Mouse (Mus musculus): ENCODE measurements around the gene Zbtb45. TPM values are rescaled to one million over a fixed set of nuclear protein-coding genes. Genes with fewer than 3 reads are reported as not detected.

Zbtb45 gene
- polyA plus RNA-seq, 1 experiment from 2014 or later: 11.4 TPM

DNA sequence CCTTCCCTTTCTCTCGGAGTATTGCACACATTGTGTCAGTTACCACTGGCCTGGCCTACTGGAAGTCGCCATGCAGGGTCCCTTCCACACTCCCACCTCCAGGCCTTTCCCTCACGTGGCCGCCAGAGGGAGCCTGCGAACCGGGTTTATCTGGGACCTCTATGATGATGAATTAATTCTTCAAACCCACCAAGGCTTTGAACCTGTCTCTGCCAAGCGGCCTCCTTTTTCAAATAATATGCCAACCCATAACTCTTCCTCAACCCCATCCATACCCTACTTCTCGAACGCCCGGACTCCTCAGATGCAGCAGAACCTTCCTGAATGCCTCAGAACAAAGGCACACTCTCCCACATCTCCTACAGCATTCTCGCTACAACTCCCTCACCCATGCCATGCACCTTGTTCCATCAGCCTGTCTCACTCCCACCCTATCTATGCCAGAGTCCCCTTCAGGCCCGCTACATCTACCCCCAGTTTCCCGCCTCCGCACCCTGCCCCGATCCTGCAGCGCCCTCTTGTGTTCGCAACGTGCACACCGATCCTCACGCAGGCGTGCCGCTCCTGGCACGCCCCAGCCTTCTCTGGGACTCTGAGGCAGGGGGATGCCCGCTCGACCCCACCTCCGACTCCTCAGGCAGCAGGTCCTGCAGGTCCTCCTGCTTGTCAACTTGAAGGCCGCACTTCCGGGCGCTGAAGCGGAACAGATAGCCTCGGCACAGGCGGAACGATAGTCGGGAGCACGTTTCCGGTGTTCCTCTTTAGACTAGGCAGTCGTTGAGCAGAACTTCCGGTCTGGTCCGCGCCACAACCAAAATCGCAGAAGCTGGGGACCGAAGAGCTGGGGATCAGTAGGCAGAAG, 460 bp downstream of the Zbtb45 start:
- Histone ChIP-seq H3K36me3 (ENCODE audit: control insufficient read depth, insufficient read depth) (peaks cover 20% of the 10 kb centered on the region), H3K4me1 (ENCODE audit: control insufficient read depth, low read depth, low read length) (peaks cover 19% of the 10 kb centered on the region), H3K9me3 (replicated peaks; ENCODE audit: control insufficient read depth, low read length) (no peaks in the 10 kb centered on the region), H3K27me3 (ENCODE audit: control insufficient read depth, insufficient read depth, low read depth, low read length) (no peaks in the 10 kb centered on the region), H3K9ac (ENCODE audit: low read depth, low read length) (peak overlapping the region; percentile 86), H3K27ac (ENCODE audit: low read length) (peak overlapping the region; percentile 96), H3K4me3 (ENCODE audit: low read depth, low read length) (peak overlapping the region; percentile 86), H3K4me2 (ENCODE audit: low read depth, low read length) (peak overlapping the region; percentile 97)
- WGBS (ENCODE audit: insufficient replicate concordance): under 1% methylated on average over 42 of the region's 42 CpGs
- ATAC-seq (ENCODE audit: low read depth): peak; percentile 84

DNA sequence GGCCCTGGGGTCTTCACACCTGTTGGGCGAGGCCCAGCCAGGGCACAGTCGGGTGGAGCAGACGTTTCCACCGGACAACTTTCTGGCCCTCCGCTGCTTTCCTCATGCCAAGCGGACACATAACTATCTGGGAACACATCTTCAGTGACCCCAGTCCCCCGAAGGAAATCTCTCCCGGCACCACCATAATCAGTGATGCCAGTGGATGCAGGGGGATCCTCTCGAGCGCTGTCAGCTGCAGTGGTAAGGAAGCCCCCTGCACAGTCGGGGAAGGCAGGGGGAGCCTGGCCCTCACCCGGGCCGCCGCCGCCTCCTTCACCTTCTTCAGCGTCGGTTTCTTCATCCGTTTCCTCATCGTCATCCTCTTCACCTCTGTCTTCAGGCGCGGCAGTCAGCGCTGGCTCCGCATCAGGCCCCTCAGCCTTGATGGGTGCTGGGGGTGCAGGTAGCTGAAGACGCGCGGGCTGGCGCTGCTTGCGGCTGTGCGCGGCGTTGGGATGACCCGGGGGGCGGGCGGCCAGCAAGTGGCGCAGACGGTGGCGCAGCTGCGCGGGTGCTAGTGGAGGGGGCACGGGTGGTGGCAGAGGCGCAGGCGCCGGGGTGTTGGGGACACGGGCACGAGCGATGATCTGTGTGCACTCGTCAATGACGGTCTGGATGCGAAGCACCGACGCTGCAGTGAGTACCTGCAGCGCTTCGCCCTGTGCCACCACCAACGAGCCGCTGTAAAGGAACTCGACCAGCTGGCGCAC, 2.3 kb downstream of the Zbtb45 start:
- Histone ChIP-seq H3K9ac (ENCODE audit: low read depth, low read length) (no peak overlapping the region), H3K4me2 (ENCODE audit: low read depth, low read length) (no peak overlapping the region), H3K4me3 (ENCODE audit: low read depth, low read length) (no peak overlapping the region), H3K4me1 (ENCODE audit: control insufficient read depth, low read depth, low read length) (peaks cover 11% of the 10 kb centered on the region), H3K9me3 (replicated peaks; ENCODE audit: control insufficient read depth, low read length) (no peaks in the 10 kb centered on the region), H3K27ac (ENCODE audit: low read length) (no peak overlapping the region), H3K36me3 (ENCODE audit: control insufficient read depth, insufficient read depth) (peaks cover 20% of the 10 kb centered on the region), H3K27me3 (ENCODE audit: control insufficient read depth, insufficient read depth, low read depth, low read length) (no peaks in the 10 kb centered on the region)
- WGBS (ENCODE audit: insufficient replicate concordance): 79% methylated on average over 57 of the region's 57 CpGs
- no peak for ATAC-seq (ENCODE audit: low read depth)

DNA sequence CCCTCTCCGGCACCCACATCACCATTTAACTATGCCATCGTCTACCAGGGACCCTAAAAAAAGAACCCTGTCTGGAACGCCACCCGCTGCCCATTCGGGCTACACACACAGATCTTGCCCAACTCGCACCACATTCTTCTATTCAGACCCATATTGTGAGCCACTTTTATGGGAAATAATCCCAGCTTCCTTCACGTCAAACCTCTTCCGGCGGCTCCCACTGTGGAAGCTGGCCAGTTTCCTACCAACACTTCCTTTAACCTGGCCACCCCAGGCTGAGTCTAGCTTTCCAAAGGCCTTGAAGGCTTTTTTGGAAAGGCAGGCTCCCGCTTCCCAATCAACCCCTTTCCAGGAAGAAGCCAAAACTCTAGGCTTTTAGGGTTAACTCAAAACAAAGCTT, 3.3 kb downstream of the Zbtb45 start:
- no peak overlapping the region for H3K4me2 ChIP-seq (ENCODE audit: low read depth, low read length)
- WGBS (ENCODE audit: insufficient replicate concordance): 86% methylated on average over 10 of the region's 10 CpGs
- no peak overlapping the region for H3K9ac ChIP-seq (ENCODE audit: low read depth, low read length)
- peaks cover 20% of the 10 kb centered on the region for H3K36me3 ChIP-seq (ENCODE audit: control insufficient read depth, insufficient read depth)
- no peaks in the 10 kb centered on the region for H3K27me3 ChIP-seq (ENCODE audit: control insufficient read depth, insufficient read depth, low read depth, low read length)
- no peak overlapping the region for H3K27ac ChIP-seq (ENCODE audit: low read length)
- ATAC-seq (ENCODE audit: low read depth): no peak
- no peak overlapping the region for H3K4me3 ChIP-seq (ENCODE audit: low read depth, low read length)
- H3K4me1 ChIP-seq (ENCODE audit: control insufficient read depth, low read depth, low read length): peaks cover 11% of the 10 kb centered on the region
- no peaks in the 10 kb centered on the region for H3K9me3 ChIP-seq (replicated peaks; ENCODE audit: control insufficient read depth, low read length)

DNA sequence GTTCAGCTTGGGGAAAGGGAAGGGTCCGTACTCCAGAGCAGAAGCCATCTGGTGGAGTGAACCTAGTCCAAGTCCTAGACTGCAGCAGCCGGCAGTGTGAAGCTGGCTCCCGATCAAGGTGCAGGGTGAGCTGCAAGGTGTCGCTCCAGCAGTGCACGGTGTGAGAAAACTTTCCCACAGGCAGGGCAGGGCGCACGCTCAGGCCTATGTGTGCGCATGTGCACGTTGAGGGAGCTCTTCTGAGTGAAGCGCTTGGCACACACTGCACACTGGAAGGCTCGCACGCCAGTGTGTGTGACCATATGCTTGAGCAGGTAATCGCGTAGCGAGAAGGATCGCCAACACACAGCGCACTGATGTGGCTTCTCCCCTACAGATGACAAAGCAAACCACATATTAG, 3.8 kb downstream of the Zbtb45 start:
- Histone ChIP-seq H3K27ac (ENCODE audit: low read length) (no peak overlapping the region), H3K4me3 (ENCODE audit: low read depth, low read length) (no peak overlapping the region), H3K9ac (ENCODE audit: low read depth, low read length) (no peak overlapping the region), H3K9me3 (replicated peaks; ENCODE audit: control insufficient read depth, low read length) (no peaks in the 10 kb centered on the region), H3K4me2 (ENCODE audit: low read depth, low read length) (no peak overlapping the region), H3K27me3 (ENCODE audit: control insufficient read depth, insufficient read depth, low read depth, low read length) (no peaks in the 10 kb centered on the region), H3K36me3 (ENCODE audit: control insufficient read depth, insufficient read depth) (peaks cover 20% of the 10 kb centered on the region), H3K4me1 (ENCODE audit: control insufficient read depth, low read depth, low read length) (peaks cover 11% of the 10 kb centered on the region)
- ATAC-seq (ENCODE audit: low read depth): no peak
- WGBS (ENCODE audit: insufficient replicate concordance): 89% methylated on average over 17 of the region's 17 CpGs

DNA sequence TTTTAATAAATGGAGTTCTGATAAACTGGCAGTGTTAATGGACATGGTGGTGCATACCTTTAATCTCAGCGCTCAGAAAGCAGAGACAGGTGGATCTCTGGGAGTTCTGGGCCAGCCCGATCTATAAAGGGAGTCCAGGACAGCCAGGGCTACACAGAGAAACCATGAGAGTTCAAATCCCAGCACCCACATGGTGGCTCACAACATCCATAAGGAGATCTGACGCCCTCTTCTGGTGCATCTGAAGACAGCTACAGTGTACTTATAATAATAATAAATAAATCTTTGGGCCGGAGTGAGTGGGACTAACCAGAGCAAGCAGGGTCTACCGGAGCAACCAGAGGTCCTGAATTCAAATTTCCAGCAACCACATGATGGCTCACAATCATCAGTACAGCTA, 6.5 kb downstream of the Zbtb45 start:
- Histone ChIP-seq H3K27ac (ENCODE audit: low read length) (no peak overlapping the region), H3K4me2 (ENCODE audit: low read depth, low read length) (no peak overlapping the region), H3K4me1 (ENCODE audit: control insufficient read depth, low read depth, low read length) (no peaks in the 10 kb centered on the region), H3K36me3 (ENCODE audit: control insufficient read depth, insufficient read depth) (peaks cover 20% of the 10 kb centered on the region), H3K9me3 (replicated peaks; ENCODE audit: control insufficient read depth, low read length) (no peaks in the 10 kb centered on the region), H3K4me3 (ENCODE audit: low read depth, low read length) (no peak overlapping the region), H3K27me3 (ENCODE audit: control insufficient read depth, insufficient read depth, low read depth, low read length) (no peaks in the 10 kb centered on the region), H3K9ac (ENCODE audit: low read depth, low read length) (no peak overlapping the region)
- ATAC-seq (ENCODE audit: low read depth): no peak
- WGBS (ENCODE audit: insufficient replicate concordance): 69% methylated on average over 5 of the region's 5 CpGs

DNA sequence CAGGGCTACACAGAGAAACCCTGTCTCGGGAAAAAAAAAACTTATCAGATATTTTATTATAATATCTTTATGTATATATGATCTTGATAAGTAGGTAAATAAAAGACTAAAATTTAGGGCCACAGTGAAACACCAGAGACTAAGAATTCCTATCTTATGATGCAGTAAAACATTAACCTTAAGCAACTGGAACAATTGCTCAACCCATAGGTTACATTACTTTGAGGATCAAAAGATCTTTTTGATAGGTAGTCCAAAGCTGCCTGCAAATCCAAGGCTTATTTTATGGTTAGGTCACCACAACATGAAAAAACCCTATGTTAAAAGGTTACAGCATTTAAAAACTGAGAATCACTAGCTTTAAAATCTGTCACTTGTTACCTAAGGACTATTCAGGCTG, 8.2 kb downstream of the Zbtb45 start:
- H3K4me3 ChIP-seq (ENCODE audit: low read depth, low read length): no peak overlapping the region
- H3K4me1 ChIP-seq (ENCODE audit: control insufficient read depth, low read depth, low read length): no peaks in the 10 kb centered on the region
- H3K9me3 ChIP-seq (replicated peaks; ENCODE audit: control insufficient read depth, low read length): no peaks in the 10 kb centered on the region
- no peaks in the 10 kb centered on the region for H3K27me3 ChIP-seq (ENCODE audit: control insufficient read depth, insufficient read depth, low read depth, low read length)
- ATAC-seq (ENCODE audit: low read depth): peak; percentile 32; the same call in 1 of the 2 replicates
- WGBS (ENCODE audit: insufficient replicate concordance): 40% methylated on average over 1 of the region's 1 CpGs
- no peak overlapping the region for H3K9ac ChIP-seq (ENCODE audit: low read depth, low read length)
- peaks cover 7% of the 10 kb centered on the region for H3K36me3 ChIP-seq (ENCODE audit: control insufficient read depth, insufficient read depth)
- H3K4me2 ChIP-seq (ENCODE audit: low read depth, low read length): no peak overlapping the region
- H3K27ac ChIP-seq (ENCODE audit: low read length): no peak overlapping the region

DNA sequence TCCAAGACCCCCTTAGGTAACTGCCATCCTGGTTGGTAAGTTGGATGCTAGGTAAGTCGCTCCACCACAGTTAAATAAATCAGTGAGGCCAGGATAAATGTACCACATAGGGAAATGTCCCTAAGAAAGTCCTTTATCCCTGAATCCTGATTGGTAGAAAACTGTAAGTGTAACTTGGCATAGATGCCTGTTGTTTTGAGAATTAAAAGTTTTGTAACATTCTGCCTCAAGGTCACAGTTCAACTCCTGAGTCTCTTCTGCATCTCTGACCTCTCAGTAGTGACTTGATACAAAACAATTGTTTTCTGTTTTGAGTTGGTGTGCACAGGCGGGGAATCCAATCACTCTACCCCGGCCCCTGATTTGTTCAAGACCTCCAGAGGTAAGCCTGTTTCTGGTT, 11.0 kb downstream of the Zbtb45 start, which contains the start of gene Trim28:
Gene Trim28 (plus strand): TSS at position 264 of the 400 bp plus-strand sequence.
- Histone ChIP-seq H3K27me3 (ENCODE audit: control insufficient read depth, insufficient read depth, low read depth, low read length) (no peaks in the 10 kb centered on the region), H3K4me2 (ENCODE audit: low read depth, low read length) (peak within 1 kb of the TSS; percentile 19; the same call in 1 of the 2 replicates), H3K27ac (ENCODE audit: low read length) (peak within 1 kb of the TSS; percentile 58), H3K9ac (ENCODE audit: low read depth, low read length) (no peak within 1 kb of the TSS), H3K9me3 (replicated peaks; ENCODE audit: control insufficient read depth, low read length) (no peaks in the 10 kb centered on the region), H3K4me3 (ENCODE audit: low read depth, low read length) (no peak within 1 kb of the TSS), H3K4me1 (ENCODE audit: control insufficient read depth, low read depth, low read length) (peaks cover 4% of the 10 kb centered on the region; the same call in 1 of the 2 replicates), H3K36me3 (ENCODE audit: control insufficient read depth, insufficient read depth) (no peaks in the 10 kb centered on the region)
- ATAC-seq (ENCODE audit: low read depth): no peak
- WGBS (ENCODE audit: insufficient replicate concordance): 63% methylated on average over 3 of the region's 3 CpGs

DNA sequence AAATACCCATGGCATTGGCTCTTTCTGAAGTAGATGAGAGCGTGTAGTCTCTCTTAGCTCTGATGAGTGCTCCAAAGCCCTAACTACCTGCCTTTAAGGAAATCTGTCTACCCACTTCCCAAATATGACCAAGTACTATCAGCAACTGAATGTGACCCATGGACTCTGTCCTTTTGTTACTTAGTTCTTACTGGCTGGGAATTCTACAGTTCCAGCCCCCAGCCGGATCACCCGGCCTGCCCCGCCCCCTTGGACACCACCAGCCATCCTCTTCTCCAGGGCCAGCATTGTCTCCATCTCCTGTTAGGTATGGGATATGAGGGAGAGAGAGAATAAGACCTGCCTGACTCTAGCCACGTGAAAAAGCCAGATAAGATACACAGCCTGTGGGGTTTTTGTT, 11.8 kb downstream of the Zbtb45 start, which contains the start of gene Slc27a5:
Gene Slc27a5 (minus strand): TSS at position 140 of the 400 bp plus-strand sequence.
- H3K4me1 ChIP-seq (ENCODE audit: control insufficient read depth, low read depth, low read length): peaks cover 4% of the 10 kb centered on the region; the same call in 1 of the 2 replicates
- peak within 1 kb of the TSS; percentile 6; the same call in 1 of the 2 replicates for H3K9ac ChIP-seq (ENCODE audit: low read depth, low read length)
- peak within 1 kb of the TSS; percentile 58 for H3K27ac ChIP-seq (ENCODE audit: low read length)
- H3K27me3 ChIP-seq (ENCODE audit: control insufficient read depth, insufficient read depth, low read depth, low read length): no peaks in the 10 kb centered on the region
- H3K4me2 ChIP-seq (ENCODE audit: low read depth, low read length): peak within 1 kb of the TSS; percentile 19
- WGBS (ENCODE audit: insufficient replicate concordance): 48% methylated on average over 5 of the region's 5 CpGs
- ATAC-seq (ENCODE audit: low read depth): peak; percentile 74
- H3K9me3 ChIP-seq (replicated peaks; ENCODE audit: control insufficient read depth, low read length): no peaks in the 10 kb centered on the region
- H3K4me3 ChIP-seq (ENCODE audit: low read depth, low read length): no peak within 1 kb of the TSS
- no peaks in the 10 kb centered on the region for H3K36me3 ChIP-seq (ENCODE audit: control insufficient read depth, insufficient read depth)
